Mouse (Mus musculus): ENCODE results near the gene Tns4. TPM values are rescaled to one million over a fixed set of nuclear protein-coding genes. Genes with fewer than 3 reads are reported as not detected.

The Tns4 gene
- polyA plus RNA-seq, 1 experiment from 2014 or later = 0.73 TPM

DNA sequence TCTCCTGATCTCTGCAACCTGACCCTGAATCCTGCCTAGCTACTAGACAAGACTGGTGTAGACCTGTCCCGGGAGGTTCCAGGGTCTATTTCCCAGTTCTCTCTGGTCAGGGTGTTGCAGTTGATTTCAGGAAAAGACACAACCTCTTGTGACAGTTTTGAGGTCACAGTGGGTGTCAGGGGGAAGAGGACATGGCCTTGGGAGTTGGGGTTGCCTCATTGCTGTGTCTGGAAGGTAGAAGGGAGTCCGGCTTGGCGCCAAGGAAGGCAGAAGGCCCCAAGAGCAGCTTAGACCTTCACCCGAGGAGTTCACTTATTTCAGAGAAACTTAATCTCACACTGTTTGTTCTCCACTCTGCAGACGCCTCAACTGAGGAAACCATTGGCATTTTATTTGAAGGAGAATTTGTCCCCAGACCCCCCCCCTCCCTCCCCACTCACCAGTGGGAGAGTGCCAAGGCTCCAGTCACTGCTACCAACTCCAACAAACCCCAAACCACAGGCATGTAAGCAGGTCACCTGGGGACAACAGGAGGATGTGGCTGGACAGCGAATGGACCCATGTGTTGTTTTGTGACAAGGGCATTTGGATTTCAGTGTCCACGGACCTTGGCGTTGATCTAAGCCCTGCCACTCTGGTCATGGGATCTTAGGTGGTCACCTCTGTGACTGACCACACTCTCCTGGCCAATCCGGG lies 13.6 kb upstream of the Tns4 start:
- no peak overlapping the region for H3K9ac ChIP-seq (replicated peaks)
- peaks cover 41% of the 10 kb centered on the region for H3K4me1 ChIP-seq (replicated peaks)
- WGBS = 81% methylated on average over 9 of the region's 9 CpGs
- no peaks in the 10 kb centered on the region for H3K9me3 ChIP-seq
- no peak overlapping the region for H3K4me3 ChIP-seq (replicated peaks)
- no peak for ATAC-seq (ENCODE audit: insufficient number of reproducible peaks, insufficient read depth, low FRiP score, low TSS enrichment, low read depth)
- no peaks in the 10 kb centered on the region for H3K27me3 ChIP-seq
- H3K36me3 ChIP-seq = no peaks in the 10 kb centered on the region
- peak overlapping the region; percentile 24; the same call in 1 of the 2 replicates for H3K27ac ChIP-seq
- H3K4me2 ChIP-seq = no peak overlapping the region

DNA sequence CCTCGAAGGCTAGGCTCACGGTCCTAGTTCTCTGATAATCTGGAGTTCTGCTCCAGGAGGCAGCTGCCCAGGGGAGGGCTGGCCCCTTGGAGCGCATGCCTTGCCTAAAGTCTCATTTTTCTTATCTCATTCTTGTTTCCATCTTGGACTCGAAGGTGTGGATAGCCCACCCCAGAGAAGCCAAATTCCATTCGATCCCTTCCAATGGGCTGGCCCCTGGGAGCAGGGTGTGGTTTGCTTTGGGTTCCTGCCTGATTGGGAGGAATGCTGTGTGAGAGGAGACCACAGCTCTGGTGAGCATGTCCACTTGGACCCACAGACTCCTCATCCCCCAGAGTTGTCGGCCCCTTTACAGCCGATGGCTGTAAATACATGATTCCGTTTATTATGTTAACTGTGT lies 12.6 kb upstream of the Tns4 start:
- 83% methylated on average over 8 of the region's 8 CpGs for WGBS
- H3K9me3 ChIP-seq = no peaks in the 10 kb centered on the region
- no peaks in the 10 kb centered on the region for H3K27me3 ChIP-seq
- H3K4me2 ChIP-seq = no peak overlapping the region
- ATAC-seq (ENCODE audit: insufficient number of reproducible peaks, insufficient read depth, low FRiP score, low TSS enrichment, low read depth) = no peak
- no peak overlapping the region for H3K4me3 ChIP-seq (replicated peaks)
- H3K36me3 ChIP-seq = no peaks in the 10 kb centered on the region
- no peak overlapping the region for H3K27ac ChIP-seq
- peaks cover 38% of the 10 kb centered on the region for H3K4me1 ChIP-seq (replicated peaks)
- H3K9ac ChIP-seq (replicated peaks) = no peak overlapping the region

DNA sequence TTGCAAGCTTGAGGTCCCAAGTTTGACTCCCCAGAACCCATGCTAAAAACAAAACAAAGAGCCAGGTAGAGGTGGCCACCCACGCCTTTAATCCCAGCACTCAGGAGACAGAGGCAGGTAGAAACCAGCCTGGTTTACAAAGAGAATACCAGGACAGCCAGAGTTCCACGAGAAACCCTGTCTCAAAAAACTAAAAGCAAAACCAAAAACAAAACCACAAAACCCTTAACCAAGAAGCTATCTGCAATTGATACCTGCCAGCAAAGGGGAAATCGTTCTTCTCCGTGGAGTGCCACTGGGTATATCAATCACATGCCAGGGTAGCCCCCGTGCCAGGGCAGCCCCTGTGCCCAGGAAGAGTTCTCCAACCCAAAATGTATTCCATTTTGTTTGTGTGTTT lies 11.1 kb upstream of the Tns4 start:
- Histone ChIP-seq H3K4me2 (no peak overlapping the region), H3K27ac (no peak overlapping the region)

DNA sequence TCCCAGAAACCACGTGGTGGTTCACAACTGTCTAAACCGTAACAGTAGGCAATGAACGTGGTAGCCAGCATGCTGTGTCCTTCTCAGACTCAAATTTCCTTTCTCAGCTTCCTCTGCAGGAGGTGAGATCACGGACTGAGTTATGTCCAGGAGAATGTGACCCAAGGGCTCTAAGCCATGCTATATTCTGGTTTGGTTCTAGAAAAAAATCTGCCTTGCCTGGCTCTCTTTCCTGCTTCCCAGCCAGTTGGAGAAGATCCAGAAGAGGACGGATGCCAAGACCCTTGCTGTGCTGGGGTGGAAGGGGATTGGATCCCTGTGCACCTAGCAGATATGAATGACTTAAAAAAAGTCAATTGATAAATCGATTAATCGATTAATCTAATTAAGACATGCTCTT lies 10.4 kb upstream of the Tns4 start:
- Histone ChIP-seq H3K4me1 (replicated peaks) (peaks cover 40% of the 10 kb centered on the region), H3K4me3 (replicated peaks) (no peak overlapping the region), H3K4me2 (no peak overlapping the region), H3K27ac (no peak overlapping the region), H3K9me3 (peaks cover 4% of the 10 kb centered on the region; the same call in 1 of the 2 replicates), H3K9ac (replicated peaks) (no peak overlapping the region), H3K27me3 (no peaks in the 10 kb centered on the region), H3K36me3 (no peaks in the 10 kb centered on the region)
- no peak for ATAC-seq (ENCODE audit: insufficient number of reproducible peaks, insufficient read depth, low FRiP score, low TSS enrichment, low read depth)
- WGBS = 87% methylated on average over 7 of the region's 7 CpGs

More for the DNA sequence above, 11.1 kb upstream of the Tns4 start:
- no peak overlapping the region for H3K4me3 ChIP-seq (replicated peaks)
- H3K36me3 ChIP-seq = no peaks in the 10 kb centered on the region
- 90% methylated on average over 5 of the region's 5 CpGs for WGBS
- no peak overlapping the region for H3K9ac ChIP-seq (replicated peaks)
- peaks cover 40% of the 10 kb centered on the region for H3K4me1 ChIP-seq (replicated peaks)
- no peaks in the 10 kb centered on the region for H3K27me3 ChIP-seq
- no peak for ATAC-seq (ENCODE audit: insufficient number of reproducible peaks, insufficient read depth, low FRiP score, low TSS enrichment, low read depth)
- no peaks in the 10 kb centered on the region for H3K9me3 ChIP-seq

DNA sequence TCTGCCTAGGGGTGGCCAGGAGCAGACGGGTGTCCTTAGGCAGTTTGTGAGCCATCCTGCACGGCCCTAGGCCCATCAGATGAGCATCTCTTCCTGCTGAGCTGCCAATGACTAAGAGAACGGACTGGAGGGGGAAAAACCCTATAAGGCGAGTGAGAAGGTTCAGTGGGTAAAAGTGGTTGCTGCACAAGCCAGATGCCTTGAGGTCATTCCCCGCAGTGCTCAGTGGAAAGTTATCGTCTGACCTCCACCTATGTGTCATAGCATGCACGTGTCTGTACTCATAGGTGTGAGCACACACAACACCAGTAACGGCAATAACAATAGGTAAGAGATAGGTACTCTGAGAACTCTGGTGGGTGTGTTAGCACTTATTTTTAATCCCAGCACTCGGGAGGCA lies 9.8 kb upstream of the Tns4 start:
- H3K4me1 ChIP-seq (replicated peaks) = peaks cover 40% of the 10 kb centered on the region
- no peaks in the 10 kb centered on the region for H3K36me3 ChIP-seq
- 87% methylated on average over 9 of the region's 9 CpGs for WGBS
- no peak overlapping the region for H3K9ac ChIP-seq (replicated peaks)
- no peak for ATAC-seq (ENCODE audit: insufficient number of reproducible peaks, insufficient read depth, low FRiP score, low TSS enrichment, low read depth)
- H3K27ac ChIP-seq = peak overlapping the region; percentile 81
- H3K27me3 ChIP-seq = no peaks in the 10 kb centered on the region
- peaks cover 5% of the 10 kb centered on the region; the same call in 1 of the 2 replicates for H3K9me3 ChIP-seq
- no peak overlapping the region for H3K4me2 ChIP-seq
- no peak overlapping the region for H3K4me3 ChIP-seq (replicated peaks)

DNA sequence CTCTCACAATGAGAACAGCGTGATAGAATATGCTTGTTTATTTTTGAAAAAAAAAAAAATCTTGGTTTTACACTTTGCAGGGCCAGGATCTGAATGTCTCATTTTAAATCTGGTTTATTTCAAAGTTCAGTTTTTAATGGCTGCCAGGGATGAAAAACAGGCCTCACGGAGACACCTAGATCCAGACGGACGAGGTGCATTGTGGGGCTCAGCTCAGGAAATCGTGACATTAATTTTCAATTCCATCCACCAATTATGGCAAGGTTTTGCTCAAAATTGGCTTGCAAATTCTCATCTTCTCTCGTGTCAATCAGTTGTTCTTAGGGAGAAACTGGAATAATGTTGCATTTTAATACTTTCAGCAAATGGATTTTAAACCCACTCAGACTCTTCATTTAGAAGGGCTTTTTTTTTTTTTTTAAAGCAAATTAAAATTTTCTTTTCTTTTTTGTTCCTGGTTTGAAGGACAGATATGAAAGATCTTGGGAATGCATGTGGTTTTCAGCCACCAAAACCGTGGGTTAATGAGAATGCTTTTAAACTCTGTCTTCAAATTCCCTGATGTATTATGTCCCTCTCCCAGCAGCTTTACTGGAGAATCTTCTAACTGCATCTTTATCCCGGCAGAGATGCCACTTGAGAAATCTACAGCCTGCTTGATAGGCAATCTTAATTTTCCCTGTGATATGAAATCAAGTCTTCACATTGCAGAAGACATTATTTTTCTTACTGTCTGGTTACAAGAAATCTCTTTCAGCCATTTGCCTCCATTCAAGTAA lies 8.1 kb upstream of the Tns4 start:
- WGBS = 30% methylated on average over 8 of the region's 8 CpGs
- Histone ChIP-seq H3K4me2 (no peak overlapping the region), H3K4me3 (replicated peaks) (no peak overlapping the region), H3K27ac (peak overlapping the region; percentile 81), H3K4me1 (replicated peaks) (peaks cover 38% of the 10 kb centered on the region), H3K9me3 (peaks cover 5% of the 10 kb centered on the region; the same call in 1 of the 2 replicates), H3K36me3 (no peaks in the 10 kb centered on the region), H3K27me3 (no peaks in the 10 kb centered on the region), H3K9ac (replicated peaks) (no peak overlapping the region)
- no peak for ATAC-seq (ENCODE audit: insufficient number of reproducible peaks, insufficient read depth, low FRiP score, low TSS enrichment, low read depth)

DNA sequence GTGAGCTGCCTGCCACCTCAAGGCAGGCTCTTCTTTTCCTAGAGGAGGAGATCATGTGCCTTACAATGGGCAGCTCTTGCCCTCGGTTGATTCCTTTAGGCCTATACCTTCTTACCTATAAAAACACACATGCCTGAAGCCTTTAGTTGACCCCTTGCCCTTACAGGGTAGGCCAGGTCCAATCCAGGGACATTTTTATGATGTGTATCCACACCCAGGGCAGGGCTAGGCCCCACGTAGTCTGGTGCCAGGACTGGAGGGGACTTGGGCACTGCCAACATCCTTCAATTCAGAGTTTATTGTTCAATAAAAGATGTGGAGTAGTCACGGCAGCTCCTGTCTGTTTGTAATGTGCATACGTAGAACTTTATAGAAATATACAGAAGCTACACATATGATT lies 7.3 kb upstream of the Tns4 start:
- no peak overlapping the region for H3K4me2 ChIP-seq
- H3K36me3 ChIP-seq = no peaks in the 10 kb centered on the region
- H3K4me1 ChIP-seq (replicated peaks) = peaks cover 33% of the 10 kb centered on the region
- no peak overlapping the region for H3K9ac ChIP-seq (replicated peaks)
- H3K9me3 ChIP-seq = peaks cover 5% of the 10 kb centered on the region; the same call in 1 of the 2 replicates
- H3K4me3 ChIP-seq (replicated peaks) = no peak overlapping the region
- no peaks in the 10 kb centered on the region for H3K27me3 ChIP-seq
- 25% methylated on average over 4 of the region's 4 CpGs for WGBS
- no peak for ATAC-seq (ENCODE audit: insufficient number of reproducible peaks, insufficient read depth, low FRiP score, low TSS enrichment, low read depth)
- peak overlapping the region; percentile 95 for H3K27ac ChIP-seq

DNA sequence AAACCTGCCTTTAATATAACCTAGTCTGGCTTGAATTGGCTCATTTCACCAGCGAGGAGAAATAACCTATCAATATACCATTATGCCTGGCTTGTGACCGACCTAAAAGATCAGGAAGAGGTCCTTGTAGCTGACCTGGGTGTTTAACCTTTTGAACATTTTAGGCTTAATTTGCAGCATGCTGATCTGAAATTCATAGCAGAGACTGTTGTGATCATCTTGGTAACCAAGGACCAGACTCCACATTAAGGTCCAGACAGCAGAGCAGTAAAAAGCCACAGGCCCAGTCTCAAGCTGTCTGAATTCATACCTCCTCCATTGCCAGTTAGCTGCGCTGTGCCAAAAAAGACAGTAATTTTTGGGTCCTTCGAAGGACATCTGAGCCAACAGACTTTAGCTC lies 6.7 kb upstream of the Tns4 start:
- Histone ChIP-seq H3K36me3 (no peaks in the 10 kb centered on the region), H3K4me1 (replicated peaks) (peaks cover 33% of the 10 kb centered on the region), H3K9me3 (peaks cover 5% of the 10 kb centered on the region; the same call in 1 of the 2 replicates), H3K27ac (peak overlapping the region; percentile 95), H3K4me3 (replicated peaks) (no peak overlapping the region), H3K9ac (replicated peaks) (no peak overlapping the region), H3K4me2 (0 out of 2 replicates have a peak overlapping the region, but pooled peaks have one; percentile 2), H3K27me3 (no peaks in the 10 kb centered on the region)
- 25% methylated on average over 4 of the region's 4 CpGs for WGBS
- ATAC-seq (ENCODE audit: insufficient number of reproducible peaks, insufficient read depth, low FRiP score, low TSS enrichment, low read depth) = no peak

DNA sequence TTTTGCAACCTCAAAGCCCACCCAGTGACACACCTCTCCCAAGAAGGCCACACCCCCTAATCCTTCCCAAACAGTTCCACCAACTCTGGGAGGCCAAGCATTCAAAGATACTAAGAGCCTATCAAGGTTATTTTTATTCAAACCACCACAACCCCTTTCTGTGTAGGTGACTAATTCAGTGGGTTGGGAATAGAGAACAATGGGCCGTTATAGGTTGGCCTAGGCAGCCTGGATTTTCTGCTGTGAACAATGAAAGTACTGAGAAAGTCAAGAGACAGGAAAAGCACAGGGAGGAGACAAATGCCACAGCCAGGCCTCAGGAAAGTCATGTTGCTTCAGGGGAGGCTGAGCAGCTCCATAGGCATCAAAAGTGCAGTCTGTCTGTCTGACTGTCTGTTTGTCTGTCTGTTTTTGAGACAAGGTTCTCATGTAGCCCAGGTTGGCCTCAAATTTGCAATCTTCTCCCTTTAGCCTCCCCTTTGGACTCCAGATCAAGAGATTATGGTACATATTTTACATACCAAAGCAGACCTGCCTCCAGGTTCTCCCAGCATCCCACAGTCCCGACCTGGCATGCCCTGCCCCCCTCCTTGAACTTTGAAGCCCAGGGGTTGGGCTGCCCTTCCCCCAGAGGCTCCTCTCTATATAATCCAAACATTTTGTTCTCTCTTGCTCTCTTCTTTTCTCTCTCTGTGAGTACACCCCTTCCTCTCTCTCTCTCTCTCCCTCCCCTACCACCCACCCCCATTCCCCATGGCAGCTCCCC lies 6.0 kb upstream of the Tns4 start:
- H3K4me3 ChIP-seq (replicated peaks) = no peak overlapping the region
- peak overlapping the region; percentile 95 for H3K27ac ChIP-seq

DNA sequence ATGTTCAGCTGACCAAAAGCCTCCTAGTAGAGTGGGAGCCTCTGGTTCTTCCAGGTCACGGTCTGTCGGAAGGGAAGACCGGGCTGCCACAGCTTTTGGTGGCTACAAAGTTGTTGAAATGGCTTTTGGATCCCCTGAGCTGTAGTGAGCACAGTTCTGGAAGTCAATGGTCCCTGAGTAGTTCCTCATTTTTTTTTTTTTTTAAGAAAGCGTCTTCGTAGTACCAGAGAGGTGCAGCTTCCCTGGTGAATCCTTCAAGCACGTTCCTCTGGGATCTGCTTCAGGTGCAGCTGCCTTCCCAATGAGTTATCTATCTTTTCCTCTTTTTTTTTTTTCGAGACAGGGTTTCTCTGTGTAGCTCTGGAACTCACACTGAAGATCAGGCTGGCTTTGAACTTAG lies 4.6 kb upstream of the Tns4 start:
- ATAC-seq (ENCODE audit: insufficient number of reproducible peaks, insufficient read depth, low FRiP score, low TSS enrichment, low read depth) = no peak
- Histone ChIP-seq H3K4me3 (replicated peaks) (no peak overlapping the region), H3K4me2 (no peak overlapping the region), H3K9ac (replicated peaks) (no peak overlapping the region), H3K36me3 (no peaks in the 10 kb centered on the region), H3K4me1 (replicated peaks) (peaks cover 40% of the 10 kb centered on the region), H3K9me3 (peaks cover 5% of the 10 kb centered on the region; the same call in 1 of the 2 replicates), H3K27me3 (no peaks in the 10 kb centered on the region), H3K27ac (no peak overlapping the region)
- 89% methylated on average over 7 of the region's 7 CpGs for WGBS

More for the DNA sequence above, 6.0 kb upstream of the Tns4 start:
- H3K9ac ChIP-seq (replicated peaks) = no peak overlapping the region
- H3K27me3 ChIP-seq = no peaks in the 10 kb centered on the region
- peaks cover 5% of the 10 kb centered on the region; the same call in 1 of the 2 replicates for H3K9me3 ChIP-seq
- ATAC-seq (ENCODE audit: insufficient number of reproducible peaks, insufficient read depth, low FRiP score, low TSS enrichment, low read depth) = 0 out of 2 replicates have a peak, but pooled peaks have one; percentile 21
- 0 out of 2 replicates have a peak overlapping the region, but pooled peaks have one; percentile 2 for H3K4me2 ChIP-seq
- no peaks in the 10 kb centered on the region for H3K36me3 ChIP-seq
- H3K4me1 ChIP-seq (replicated peaks) = peaks cover 33% of the 10 kb centered on the region
- WGBS = 37% methylated on average over 2 of the region's 2 CpGs

DNA sequence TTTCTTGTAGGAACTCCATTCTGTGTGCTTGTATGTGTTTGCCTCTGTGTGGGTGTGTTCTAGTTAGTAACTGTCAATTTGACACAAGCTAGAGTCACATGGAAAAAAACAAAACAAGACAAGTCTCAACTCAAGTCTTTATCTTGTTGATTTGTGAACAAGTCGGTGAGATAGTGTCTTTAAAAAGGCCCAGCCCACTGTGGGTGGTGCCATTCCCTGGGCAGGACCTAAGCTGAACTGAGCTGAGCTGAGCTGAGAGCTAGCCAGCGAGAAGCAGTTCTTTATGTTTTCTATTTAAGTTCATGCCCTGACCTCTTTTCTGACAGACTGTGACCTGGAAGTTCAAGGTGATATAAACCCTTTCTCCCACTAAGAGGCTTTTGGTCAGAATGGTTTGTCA lies 2.6 kb upstream of the Tns4 start:
- no peak for ATAC-seq (ENCODE audit: insufficient number of reproducible peaks, insufficient read depth, low FRiP score, low TSS enrichment, low read depth)
- no peak overlapping the region for H3K27ac ChIP-seq
- no peak overlapping the region for H3K4me3 ChIP-seq (replicated peaks)
- H3K36me3 ChIP-seq = no peaks in the 10 kb centered on the region
- no peak overlapping the region for H3K4me2 ChIP-seq
- H3K4me1 ChIP-seq (replicated peaks) = peaks cover 29% of the 10 kb centered on the region
- no peaks in the 10 kb centered on the region for H3K27me3 ChIP-seq
- H3K9me3 ChIP-seq = peaks cover 5% of the 10 kb centered on the region; the same call in 1 of the 2 replicates
- H3K9ac ChIP-seq (replicated peaks) = no peak overlapping the region
- WGBS = 75% methylated on average over 2 of the region's 2 CpGs
